Mouse (Mus musculus): Measurements from ENCODE around the gene H2afv.
A peak's percentile ranks its signal among the peaks of the same experiment; 100 is the strongest.
"Not testable (repeated sequence)": the region's sequence is repeated elsewhere in the genome, so short reads cannot be mapped to it uniquely, and the experiment has no call there.

Gene H2afv

DNA sequence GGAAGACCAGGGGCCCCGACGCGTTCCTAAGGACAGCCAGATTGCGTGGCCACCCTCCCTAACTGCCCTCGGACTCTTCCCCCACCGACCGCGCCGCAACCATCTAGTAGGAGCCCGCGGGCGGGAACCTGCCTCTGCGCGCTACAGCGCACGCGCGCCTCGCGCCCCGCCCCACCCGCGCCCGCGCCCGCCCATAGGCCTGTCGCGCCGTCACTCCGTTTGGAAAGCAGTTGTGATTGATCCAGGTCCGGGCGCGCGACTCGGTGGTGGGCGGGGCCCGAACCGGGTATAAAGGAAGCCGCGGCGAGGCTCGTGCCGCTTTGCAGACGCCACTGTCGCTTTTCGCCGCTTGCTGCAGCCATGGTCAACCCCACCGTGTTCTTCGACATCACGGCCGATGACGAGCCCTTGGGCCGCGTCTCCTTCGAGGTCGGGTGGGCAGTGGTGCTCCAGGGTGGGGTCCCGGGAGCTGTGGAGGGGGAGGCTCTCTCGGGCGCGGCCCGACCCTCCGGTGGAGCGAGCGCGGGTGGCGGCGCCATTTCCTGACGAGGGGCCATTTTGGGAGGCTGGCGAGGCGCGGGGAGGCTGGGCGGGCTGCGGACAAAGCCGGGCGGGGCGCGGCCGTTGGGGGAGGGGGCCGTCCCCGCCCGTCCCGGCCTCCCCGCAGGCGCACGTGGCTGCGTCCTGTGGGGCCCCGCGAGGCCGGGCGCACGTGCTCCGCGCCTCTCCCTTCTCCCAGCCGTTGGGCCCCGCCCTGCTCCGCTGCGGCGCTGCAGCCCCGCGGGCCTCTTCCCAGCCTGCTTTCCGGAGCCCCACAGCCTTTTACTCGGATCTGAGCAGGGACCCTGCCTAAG is 28.5 kb downstream of the H2afv start:
- DNase-seq (ENCODE audit: low spot score in 2 of 2): peak; percentile 98 to 99

DNA sequence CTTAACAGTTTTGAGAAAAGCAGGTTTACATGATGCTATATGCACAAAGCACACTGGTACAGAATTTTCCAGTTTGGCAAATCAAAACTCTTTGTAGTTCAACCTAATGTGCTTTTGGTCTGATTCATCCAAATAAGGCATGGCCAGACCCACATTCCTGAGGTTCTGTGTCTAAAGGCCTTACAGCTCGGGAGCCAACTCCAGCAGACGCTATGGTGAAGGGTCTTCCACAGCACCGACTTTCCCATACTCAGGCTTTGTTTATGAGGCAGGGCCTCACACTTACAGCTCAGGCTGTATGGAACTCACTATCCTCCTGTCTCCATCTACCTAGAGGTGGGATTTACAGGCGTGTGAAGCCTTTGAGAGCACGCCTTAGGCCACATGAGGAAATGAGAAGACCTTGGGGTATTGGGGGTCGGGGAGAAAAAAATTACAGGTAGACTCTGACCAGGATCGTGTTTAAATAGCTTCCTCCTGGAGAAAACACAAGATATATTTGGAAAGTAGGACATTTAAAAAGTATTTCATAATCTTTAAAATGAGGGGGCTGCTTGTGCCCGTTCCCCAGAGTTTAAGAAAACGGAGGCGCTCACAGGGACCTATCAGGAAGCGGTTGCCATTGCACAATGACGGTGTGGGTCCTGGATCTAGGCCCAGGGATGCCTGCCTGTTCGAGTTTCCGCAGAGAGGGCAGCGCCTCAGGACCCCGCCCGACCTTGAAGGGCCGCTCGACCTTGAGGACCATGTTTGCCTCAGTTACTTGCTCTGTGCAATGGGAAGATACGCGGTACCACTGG is 29.3 kb downstream of the H2afv start, which contains the start of gene Ppia:
Gene Ppia (plus strand): TSS at position 693 of the 800 bp plus-strand sequence.
- no peak for DNase-seq (ENCODE audit: low spot score in 2 of 2)

DNA sequence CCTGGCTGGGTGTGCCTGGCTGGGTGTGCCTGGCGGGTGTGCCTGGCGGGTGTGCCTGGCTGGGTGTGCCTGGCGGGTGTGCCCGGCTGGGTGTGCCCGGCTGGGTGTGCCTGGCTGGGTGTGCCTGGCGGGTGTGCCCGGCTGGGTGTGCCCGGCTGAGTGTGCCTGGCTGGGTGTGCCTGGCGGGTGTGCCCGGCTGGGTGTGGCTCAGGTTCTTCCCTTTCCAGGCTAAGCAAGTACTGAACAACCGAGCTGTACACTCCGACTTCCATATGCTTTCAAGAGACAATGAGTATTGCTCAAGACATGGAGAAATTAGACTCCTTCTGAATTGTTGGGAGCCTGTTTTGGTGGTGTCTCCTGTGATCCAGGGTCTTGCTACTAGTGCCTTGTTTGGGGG is 31.0 kb downstream of the H2afv start:
- DNase-seq (ENCODE audit: low spot score in 2 of 2): no peak

DNA sequence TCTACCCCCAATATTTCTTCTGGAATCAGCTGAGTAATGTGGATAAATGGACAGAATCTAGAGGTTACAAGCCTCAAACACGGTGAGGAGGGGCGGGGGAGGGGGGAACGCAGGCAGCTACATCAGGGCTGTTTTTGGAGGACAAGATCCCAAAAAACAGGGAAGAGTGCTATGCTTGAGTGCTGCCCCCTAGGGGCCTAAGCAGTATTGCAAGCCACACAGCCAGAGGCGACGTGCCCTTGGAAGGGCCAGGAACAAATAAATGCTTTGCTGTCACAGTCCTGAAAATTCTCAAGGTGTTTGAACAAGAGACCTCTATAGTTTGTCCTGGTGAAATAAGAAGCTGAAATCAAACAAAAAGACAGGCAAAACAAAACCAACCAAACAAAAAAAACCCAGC is 32.6 kb downstream of the H2afv start:
- DNase-seq (ENCODE audit: low spot score in 2 of 2): peak; percentile 45 to 64

DNA sequence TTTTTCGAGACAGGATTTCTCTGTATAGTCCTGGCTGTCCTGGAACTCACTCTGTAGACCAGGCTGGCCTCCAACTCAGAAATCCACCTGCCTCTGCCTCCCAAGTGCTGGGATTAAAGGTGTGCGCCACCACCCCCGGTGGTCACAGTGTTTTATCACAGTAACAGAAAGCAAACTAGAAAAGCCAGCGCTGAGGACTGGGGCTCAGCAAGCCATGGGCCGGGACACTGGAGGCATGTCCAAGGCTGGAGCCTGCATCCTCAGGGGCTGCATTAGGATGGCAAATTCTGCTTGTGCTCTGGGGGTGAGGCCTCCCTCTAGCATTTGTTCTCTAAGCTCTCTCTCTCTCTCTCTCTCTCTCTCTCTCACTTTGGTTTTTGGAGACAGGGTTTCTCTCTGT is 33.5 kb downstream of the H2afv start:
- not testable (repeated sequence) for DNase-seq (ENCODE audit: low spot score in 2 of 2)

DNA sequence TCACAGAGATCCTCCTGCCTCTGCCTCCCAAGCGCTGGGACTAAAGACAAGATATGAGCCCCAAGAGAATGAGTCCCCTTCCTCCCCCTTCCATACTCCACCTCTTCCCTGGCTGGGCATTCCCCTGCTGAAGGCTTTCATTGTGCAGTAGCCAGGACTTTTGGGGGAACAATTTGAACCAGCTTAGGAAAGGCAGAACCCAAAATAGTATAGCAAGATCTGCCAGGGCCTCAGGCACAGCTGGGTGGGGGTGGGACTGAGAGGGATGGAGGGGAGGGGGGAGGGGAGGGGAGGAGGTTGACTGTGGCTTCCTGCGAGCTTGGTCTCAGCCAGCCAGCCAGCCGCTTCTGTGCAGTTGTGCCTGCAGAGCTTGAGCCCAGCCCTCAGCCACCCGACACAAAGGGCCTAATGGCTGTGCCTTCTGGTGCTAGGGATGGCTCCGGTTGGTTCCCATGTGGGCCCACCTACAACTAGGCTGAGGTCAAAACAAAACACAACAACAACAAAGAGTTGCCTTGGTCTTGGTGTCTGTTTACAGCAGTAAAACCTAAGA is 34.1 kb downstream of the H2afv start:
- no peak for DNase-seq (ENCODE audit: low spot score in 2 of 2)

DNA sequence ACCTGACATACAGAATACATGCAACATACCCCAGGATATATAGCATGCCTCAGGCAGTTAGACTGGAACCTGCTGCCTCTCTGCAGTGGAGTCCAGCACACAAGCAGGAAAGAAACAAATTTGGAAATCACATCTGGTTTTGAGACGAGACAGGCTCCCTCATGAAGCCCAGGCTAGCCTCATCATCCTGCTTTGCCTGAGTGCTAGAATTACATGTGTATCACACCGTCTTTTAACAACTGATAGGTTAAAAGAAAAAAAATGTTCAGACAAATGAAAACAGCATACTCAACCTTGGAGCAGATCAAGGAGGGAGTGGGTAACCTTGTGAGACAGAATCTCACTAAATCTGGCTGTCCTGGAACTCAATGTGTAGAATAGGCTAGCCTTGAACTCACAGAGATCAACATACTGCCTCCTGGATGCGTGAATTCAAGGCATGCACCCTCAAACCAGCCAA is 37.1 kb downstream of the H2afv start:
- DNase-seq (ENCODE audit: low spot score in 2 of 2): no peak

DNA sequence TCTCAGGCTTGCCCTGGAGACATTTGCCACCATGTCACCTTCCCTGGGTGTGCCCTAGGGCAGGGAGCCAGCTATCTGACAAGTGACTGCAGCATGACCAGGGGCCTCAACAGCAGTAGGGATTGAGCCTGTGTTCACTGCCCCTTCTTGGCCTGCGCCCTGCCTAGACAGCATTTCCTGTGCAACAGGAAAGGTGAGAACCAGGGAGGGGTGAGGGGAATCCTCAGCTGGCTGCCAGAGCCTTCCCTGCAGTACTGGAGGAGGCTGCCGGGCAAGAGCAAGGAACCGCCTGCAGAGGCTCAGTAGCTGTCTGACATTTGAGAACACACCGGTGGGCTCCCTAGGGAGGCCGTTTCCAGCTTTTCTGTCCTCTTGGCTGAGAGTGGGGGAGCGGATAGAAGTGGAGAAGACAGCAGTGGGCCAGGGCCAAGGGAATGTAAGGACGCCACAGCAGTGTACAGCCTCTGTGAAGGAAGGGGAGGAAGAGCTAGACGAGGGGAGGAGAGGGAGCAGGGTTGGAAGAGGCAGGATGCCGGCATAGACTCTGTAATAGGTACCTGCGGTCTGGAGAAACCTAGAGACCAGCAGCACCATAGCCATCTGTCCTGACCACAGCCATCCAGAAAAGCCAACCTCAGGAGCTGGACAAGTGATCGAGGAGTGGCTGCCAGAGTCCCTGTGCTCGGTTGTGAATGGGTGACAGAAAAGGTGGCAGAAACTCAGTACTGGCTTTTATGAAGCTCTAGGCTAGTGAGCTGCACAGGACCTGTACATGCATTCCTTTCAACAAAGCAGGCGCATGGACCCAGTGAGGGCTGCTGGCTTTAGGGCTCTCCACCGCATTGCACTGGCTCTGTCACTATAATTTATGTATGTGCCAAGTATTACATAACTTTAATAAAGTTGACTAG is 37.7 kb downstream of the H2afv start:
- no peak for DNase-seq (ENCODE audit: low spot score in 2 of 2)

DNA sequence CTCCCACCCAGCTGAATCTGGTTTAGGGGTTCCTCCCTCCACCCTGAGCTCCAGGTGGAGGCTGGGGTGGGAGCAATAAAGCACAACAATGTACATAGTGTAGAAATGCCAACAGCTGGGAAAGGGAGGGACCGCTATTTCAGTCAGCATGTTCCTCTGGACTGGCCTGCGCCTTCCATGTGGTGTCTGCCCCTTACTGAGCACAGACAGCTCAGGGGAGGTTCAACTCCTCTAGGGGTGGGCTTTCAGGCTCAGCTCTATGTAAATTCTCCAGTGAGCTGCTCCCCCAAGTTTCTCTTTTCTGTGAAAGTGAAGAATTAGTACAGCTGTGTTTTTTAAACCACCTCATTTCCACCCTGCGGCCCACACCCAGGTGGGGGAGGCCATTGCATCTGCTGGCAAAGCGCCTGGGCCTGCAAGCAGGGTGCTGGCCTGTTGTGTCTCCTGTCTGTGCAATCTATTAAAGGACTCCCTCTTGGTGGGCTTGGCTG is 38.6 kb downstream of the H2afv start:
- DNase-seq (ENCODE audit: low spot score in 2 of 2): no peak

DNA sequence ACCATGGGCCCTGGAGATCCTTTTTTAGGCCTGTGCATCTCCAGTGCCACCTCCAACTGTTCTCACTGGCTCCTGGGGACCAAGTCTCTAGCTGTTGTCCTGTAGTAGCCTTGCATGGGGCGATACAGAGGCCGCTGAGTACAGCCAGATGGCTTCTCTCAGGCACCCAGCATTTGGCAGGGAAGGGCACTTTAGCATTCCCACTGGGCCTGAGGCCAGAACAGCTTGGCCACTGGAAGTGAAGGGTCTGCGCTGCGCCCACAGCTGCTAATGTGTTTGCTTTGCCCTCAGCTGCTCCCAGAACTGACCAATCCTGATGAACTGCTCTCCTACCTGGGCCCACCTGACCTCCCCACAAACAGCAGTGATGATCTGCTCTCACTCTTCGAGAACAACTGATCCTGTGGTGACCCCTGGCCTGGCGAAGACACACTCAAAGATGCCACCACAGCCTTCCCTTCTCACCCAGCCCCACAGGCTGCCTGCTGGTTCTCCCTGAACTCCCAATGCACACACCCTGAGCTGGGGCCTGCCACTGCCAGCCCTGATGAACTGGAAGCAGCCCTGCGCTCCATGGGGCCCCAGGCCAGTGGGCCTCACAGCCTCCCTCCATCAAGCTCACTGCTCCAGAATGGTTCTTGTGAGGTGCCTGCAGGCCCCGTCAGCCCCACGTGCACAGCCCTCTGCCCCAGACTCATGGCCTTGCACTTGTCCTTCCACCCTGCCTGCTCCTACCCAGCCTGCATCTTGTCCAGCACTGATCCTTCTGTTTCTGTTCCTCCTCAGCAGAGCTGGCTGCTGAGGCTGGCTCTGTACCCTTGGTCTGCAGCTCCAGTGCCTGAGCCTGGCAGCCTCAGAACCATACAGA is 39.3 kb downstream of the H2afv start:
- DNase-seq (ENCODE audit: low spot score in 2 of 2): no peak

DNA sequence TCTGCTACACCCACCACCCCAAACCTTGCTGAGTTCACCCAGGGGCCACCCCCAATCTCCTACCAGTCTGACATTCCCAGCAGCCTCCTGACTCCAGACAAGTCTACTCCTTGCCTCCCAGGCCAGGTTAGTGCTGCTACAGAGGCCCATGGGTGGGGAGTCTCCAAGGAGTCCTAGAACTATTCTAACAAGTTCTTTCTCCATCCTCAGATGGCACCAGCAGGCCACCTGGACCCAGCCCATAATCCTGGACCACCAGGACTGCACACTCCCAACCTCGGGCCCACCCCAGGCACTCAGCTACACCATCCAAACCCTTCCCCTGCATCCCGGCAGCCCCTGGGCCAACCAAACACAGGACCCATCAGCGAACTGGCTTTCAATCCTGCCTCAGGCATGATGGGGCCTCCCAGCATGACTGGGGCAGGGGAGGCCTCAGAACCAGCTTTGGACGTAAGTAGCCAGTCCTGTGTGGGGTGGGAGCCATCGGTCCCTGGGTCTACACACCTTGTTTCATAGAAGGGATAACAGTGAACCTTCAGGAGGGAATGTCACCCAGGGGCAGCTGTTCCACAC is 40.3 kb downstream of the H2afv start:
- DNase-seq (ENCODE audit: low spot score in 2 of 2): no peak

DNA sequence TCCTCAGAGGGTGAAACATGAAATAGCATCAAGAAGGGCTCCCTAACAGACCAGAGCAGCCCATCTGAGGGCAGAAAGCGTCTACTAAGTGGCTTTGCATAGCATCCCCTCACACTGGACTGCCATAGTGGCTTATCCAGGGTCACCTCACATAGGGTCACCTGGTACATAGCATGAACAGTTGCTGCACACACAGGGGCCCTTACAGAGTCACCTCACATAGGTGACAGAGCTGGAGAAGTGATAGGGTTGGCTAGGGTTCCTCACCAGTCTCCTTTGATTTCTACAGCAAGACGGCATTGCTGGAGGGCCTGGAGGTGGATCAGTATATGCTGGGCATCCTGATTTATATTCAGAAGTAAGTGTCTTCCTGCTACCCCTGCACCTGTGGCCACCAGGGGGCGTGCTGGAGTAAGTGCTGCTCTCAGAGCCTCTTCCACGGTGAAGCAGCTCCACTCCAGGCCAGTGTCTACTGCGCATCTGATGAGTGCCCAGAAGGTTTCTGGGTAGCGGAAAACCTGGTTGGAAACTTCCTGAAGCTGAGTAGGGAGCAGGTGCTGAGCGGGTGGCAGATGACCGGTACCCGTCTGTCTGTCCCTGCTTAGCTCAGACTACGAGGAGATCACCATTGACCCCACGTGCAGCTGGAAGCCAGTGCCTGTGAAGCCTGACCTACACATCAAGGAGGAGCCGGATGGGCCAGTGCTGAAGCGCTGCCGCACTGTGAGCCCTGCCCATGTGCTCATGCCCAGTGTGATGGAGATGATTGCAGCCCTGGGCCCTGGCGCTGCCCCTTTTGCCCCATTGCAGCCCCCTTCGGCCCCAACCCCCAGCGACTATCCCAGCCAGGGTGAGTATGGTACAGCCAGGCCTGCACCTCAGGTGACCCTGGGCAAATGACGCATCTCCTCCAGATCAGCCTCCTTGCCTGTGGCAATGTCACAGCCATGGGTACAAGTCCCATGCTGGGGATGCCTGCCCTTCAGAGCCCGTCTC is 41.4 kb downstream of the H2afv start:
- DNase-seq (ENCODE audit: low spot score in 2 of 2): peak; percentile 68 to 84

DNA sequence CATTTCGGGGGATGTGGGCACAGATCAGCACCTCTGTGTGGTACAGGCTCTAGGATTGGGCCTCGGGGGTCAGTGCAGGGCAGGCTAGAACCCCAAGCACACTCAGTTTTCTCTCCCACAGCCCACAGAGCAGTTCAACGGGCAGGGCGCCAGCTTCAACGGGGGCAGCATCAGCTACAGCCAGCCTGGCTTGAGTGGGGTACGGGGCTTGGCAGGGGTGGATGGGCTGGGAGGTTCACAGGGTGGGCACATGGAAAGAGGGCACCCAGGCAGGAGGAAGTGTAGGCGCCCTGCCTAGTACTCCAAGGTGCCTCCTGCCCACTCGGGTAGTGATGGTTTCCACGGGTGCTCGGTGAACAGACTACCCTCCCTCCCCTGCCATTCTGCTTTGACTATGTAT is 46.1 kb downstream of the H2afv start:
- no peak for DNase-seq (ENCODE audit: low spot score in 2 of 2)

DNA sequence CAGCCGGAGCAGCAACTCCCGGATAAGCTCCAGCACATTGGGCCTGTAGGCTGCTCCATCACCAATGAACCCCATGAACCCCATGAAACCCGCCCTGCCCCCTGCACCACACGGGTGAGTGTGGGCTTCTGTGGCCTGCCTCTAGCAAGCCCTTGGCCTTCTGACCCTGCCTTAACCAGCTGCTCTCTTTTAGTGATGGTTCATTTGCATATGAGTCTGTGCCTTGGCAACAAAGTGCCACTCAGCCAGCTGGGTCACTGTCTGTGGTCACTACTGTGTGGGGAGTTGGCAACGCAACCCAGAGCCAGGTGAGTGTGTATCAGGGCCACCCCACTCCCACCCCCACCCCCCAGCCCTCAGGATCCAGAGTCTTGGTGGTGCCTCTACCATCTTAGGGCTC is 48.7 kb downstream of the H2afv start:
- no peak for DNase-seq (ENCODE audit: low spot score in 2 of 2)

DNA sequence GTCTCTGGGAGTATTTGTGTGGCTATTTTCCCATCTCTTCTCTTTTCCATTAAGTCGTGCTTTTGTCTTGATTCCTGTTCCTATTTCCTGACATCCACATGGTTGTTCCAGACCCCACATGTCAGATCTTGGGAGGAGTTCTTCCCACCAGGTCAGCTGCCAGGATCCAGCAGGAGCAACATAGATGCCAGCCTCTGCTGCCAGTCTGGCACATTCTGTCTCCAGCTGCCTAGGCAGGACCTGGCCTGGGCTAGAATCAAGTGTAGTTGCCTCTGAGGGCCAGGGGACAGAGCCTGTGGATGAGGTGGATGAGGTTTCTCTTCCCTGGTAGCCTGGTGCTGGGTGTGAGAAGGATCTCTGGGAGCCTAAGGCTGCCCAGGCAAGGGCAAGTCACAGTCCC is 50.4 kb downstream of the H2afv start:
- no peak for DNase-seq (ENCODE audit: low spot score in 2 of 2)

DNA sequence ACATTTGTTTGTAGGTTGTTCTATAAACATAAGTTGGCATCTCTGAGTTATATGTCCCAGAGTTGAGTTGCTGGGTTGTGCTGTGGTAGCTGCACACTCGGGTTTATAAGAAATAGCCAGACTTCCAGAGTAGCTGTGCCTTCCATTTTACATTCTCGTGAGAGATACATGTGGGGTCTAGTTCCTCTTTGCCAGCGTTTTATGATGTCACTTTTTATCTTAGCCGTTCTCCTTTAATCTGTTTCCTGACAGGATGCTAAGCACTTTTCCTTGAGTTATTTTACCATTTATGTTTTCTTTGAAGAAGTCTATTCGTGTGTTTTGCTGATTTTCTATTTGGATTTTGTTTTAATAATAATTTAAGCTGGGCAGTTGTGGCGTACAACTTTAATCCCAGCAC is 51.4 kb downstream of the H2afv start:
- DNase-seq (ENCODE audit: low spot score in 2 of 2): no peak

DNA sequence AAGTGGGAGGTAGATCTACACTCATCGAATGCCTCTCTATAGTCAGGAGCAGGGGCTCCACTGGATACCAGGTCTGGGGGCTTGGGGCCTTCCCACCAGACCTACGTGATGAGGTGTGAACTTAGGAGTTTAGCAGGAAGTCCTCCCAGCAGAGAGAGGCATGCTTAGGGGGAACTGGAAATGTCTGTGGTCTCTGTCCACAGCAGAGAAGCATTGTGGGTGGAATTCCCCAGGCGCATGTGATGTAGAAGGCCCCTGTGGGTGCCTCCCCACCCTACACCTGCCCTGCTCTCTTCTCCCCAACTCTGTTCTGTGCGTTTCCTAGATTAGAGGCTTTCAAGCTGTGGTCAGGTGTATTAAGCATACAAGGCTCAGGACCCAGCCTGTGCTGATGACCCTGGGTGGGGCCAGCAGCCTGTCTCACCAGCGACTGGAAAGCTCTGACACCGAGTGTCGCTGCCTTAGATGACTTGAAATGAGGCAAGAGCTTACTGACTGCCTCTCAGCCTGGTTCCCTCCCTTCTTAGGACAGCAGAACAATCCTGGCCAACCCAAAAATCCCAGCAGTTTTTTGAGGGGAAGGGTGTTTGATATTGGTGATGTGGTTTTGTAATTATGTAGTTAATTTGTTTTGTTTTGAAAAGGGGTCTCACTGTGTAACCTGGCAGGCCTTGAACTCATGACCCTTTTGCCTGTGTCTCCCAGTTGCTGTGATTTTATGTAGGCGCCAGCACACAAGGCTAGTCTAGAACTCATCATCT is 52.5 kb downstream of the H2afv start:
- DNase-seq (ENCODE audit: low spot score in 2 of 2): peak; percentile 77 to 82

All from natural killer cell, adult 2 months (primary cell).